Mouse (Mus musculus) spleen, adult 18-20 months (tissue): ENCODE results near the gene Ldoc1.
A peak's percentile ranks its signal among the peaks of the same experiment; 100 is the strongest.

Experiments used
- DNase-seq, 2 experiments: peaks; one replicate each; pipeline ENCODE4 v3.0.0; 2022; ENCODE audit warnings: mixed read lengths in 2 of 2

Gene Ldoc1

GRCm38 (mm10) chrX:61709302-61710033, at the start of gene Ldoc1:
Ldoc1 (plus strand) TSS chrX:61709497.
- no peak for DNase-seq

- no peak for DNase-seq
Observed at GRCm38 (mm10) chrX:61710131-61710530, 834 bp downstream of the Ldoc1 start.

- DNase-seq = peak in 1 of 2 experiments; percentile 33
Observed at GRCm38 (mm10) chrX:61722281-61723028, 13.2 kb downstream of the Ldoc1 start.

- DNase-seq = peak in 1 of 2 experiments; percentile 27
Observed at GRCm38 (mm10) chrX:61723029-61723980, 14.0 kb downstream of the Ldoc1 start.

GRCm38 (mm10) chrX:61727516-61728310, 18.4 kb downstream of the Ldoc1 start:
- no peak for DNase-seq
